Mouse (Mus musculus) kidney, postnatal 25 days (tissue): ENCODE results near the gene Cul1.
A peak's percentile ranks its signal among the peaks of the same experiment; 100 is the strongest.

ENCODE experiments used
- DNase-seq, 2 experiments: peaks; one replicate each; pipeline ENCODE4 v3.0.0; 2021; ENCODE audit warnings: mixed read lengths in 2 of 2

The Cul1 gene

GRCm38 (mm10) chr6:47482027-47482426 is 28.8 kb downstream of the Cul1 start:
- no peak for DNase-seq

- DNase-seq, result peak; percentile 26 to 69
Observed at GRCm38 (mm10) chr6:47494562-47494961, 41.4 kb downstream of the Cul1 start.

- no peak for DNase-seq
Observed at GRCm38 (mm10) chr6:47520030-47520429, 66.8 kb downstream of the Cul1 start.

- peak; percentile 47 to 61 for DNase-seq
Observed at GRCm38 (mm10) chr6:47522431-47522830, 69.2 kb downstream of the Cul1 start.

GRCm38 (mm10) chr6:47525041-47525440 is 71.8 kb downstream of the Cul1 start:
- no peak for DNase-seq

GRCm38 (mm10) chr6:47526446-47526845 is 73.2 kb downstream of the Cul1 start:
- peak in 1 of 2 experiments; percentile 36 for DNase-seq

GRCm38 (mm10) chr6:47527129-47527528 is 73.9 kb downstream of the Cul1 start:
- no peak for DNase-seq

- DNase-seq, result no peak
Observed at GRCm38 (mm10) chr6:47527655-47528054, 74.5 kb downstream of the Cul1 start.

GRCm38 (mm10) chr6:47532547-47532946 is 79.3 kb downstream of the Cul1 start:
- no peak for DNase-seq

- no peak for DNase-seq
Observed at GRCm38 (mm10) chr6:47535333-47535732, 82.1 kb downstream of the Cul1 start.

GRCm38 (mm10) chr6:47552280-47552679 is 99.1 kb downstream of the Cul1 start:
- no peak for DNase-seq

- DNase-seq, result peak; percentile 15 to 40
Observed at GRCm38 (mm10) chr6:47559287-47559686, 106.1 kb downstream of the Cul1 start.

- no peak for DNase-seq
Observed at GRCm38 (mm10) chr6:47560407-47560806, 107.2 kb downstream of the Cul1 start.

GRCm38 (mm10) chr6:47560846-47561245 is 107.6 kb downstream of the Cul1 start:
- no peak for DNase-seq

GRCm38 (mm10) chr6:47561426-47561825 is 108.2 kb downstream of the Cul1 start:
- no peak for DNase-seq

GRCm38 (mm10) chr6:47565326-47566035 is 112.3 kb downstream of the Cul1 start:
- DNase-seq, result no peak

GRCm38 (mm10) chr6:47572887-47573286 is 119.7 kb downstream of the Cul1 start:
- DNase-seq, result no peak
